Mouse (Mus musculus) olfactory bulb, adult 2 months (tissue): Measurements from ENCODE around the gene Micall1. TPM values are rescaled to one million over a fixed set of nuclear protein-coding genes. Genes with fewer than 3 reads are reported as not detected.

ENCODE experiments used
- H3K27ac ChIP-seq: fragments of 200-500 bp; 2 replicates; pipeline ENCODE4 v1.5.1; 2012; ENCODE audit warnings: low read depth, low read length; ENCODE audit not compliant: insufficient read depth
- H3K4me1 ChIP-seq: fragments of 200-500 bp; 2 replicates; pipeline ENCODE4 v1.6.1; 2012; ENCODE audit warnings: low read length; ENCODE audit not compliant: control insufficient read depth, insufficient read depth
- H3K4me3 ChIP-seq: fragments of 200-500 bp; 2 replicates; pipeline ENCODE4 v1.5.1; 2012; ENCODE audit warnings: mild to moderate bottlenecking, low read depth, low read length, moderate library complexity; ENCODE audit not compliant: insufficient read depth
- CTCF ChIP-seq: fragments of 200-500 bp; IDR thresholded peaks from 2 replicates; pipeline ENCODE4 v1.5.1; 2012; ENCODE audit warnings: low read depth, mild to moderate bottlenecking, low read length, moderate library complexity; ENCODE audit not compliant: insufficient read depth
- POLR2A ChIP-seq: fragments of 200-500 bp; IDR thresholded peaks from 2 replicates; pipeline ENCODE4 v1.6.1; 2012; ENCODE audit warnings: mild to moderate bottlenecking, low read depth, low read length, moderate library complexity; ENCODE audit not compliant: insufficient read depth
- WGBS: fragments of 180-500 bp; shearing (Covaris S2); methylation state at CpG from one replicate; pipeline ENCODE4 v1.1.7; 2018; 5-methylcytosine and 5-hydroxymethylcytosine counted together
- polyA plus RNA-seq: library from polyadenylated mRNA; stranded (reverse); fragments of >200 nt; gene quantifications from 2 replicates; pipeline ENCODE4 v1.2.4, GENCODE M21; 2012; ENCODE audit warnings: low replicate concordance; ENCODE audit not compliant: missing spikeins, insufficient read depth, insufficient read length

The Micall1 gene
- polyA plus RNA-seq, 1 experiment: not detected

DNA sequence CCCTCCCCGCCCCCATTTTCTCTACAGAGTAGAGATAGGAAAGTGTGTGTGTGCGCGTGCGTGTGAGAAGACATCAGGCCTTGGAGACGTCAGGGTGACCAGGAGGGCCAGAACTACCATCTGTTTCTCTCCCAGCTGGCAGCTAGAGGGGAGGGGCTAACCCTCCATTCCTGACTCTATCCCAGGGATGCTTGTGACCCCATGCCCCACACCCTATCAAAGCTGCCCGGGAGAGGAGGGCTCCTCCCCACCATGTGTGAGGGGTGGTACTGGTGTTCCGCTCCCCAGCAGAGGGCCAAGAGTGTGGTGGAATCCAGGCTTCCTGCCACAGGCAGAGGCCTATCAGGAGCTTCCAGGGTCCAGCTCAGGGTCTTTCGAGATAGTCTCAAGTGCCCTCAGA is 58.0 kb downstream of the Micall1 start:
- H3K4me1 ChIP-seq: no peaks in the 10 kb centered on the region; the same call in 1 of the 2 replicates
- WGBS: 80% methylated on average over 8 of the region's 8 CpGs
- peak overlapping the region; percentile 18; the same call in 1 of the 2 replicates for H3K4me3 ChIP-seq
- H3K27ac ChIP-seq: no peak overlapping the region
- TF ChIP-seq CTCF: no peak
- no peak for TF ChIP-seq POLR2A

DNA sequence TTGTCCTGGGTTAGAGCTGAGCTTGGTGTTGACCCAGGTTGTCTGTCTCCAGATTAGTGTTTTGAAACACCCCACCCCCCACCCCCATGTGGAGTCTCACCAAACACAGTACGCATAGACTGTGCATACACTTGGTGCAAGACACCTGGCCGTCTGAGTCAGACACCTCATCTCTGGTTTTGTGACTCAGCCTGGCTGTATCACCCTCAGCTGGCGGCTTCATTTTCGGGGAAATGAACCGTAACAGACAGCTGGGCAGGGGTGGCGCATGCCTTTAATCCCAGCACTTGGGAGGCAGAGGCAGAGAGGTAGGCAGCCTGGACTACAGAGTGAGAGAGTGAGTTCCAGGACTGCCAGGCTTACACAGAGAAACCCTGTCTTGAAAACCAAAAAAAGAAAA is 68.2 kb downstream of the Micall1 start:
- H3K27ac ChIP-seq: 0 out of 2 replicates have a peak overlapping the region, but pooled peaks have one; percentile 24

GRCm38 (mm10) chr15:79185213-79185612 is 76.5 kb downstream of the Micall1 start:
- TF ChIP-seq POLR2A: no peak
- TF ChIP-seq CTCF: no peak
- 60% methylated on average over 10 of the region's 10 CpGs for WGBS
- Histone ChIP-seq H3K4me3 (no peak overlapping the region), H3K27ac (no peak overlapping the region), H3K4me1 (no peaks in the 10 kb centered on the region)

More for the DNA sequence above, 68.2 kb downstream of the Micall1 start:
- TF ChIP-seq POLR2A: no peak
- TF ChIP-seq CTCF: no peak
- 52% methylated on average over 6 of the region's 6 CpGs for WGBS
- Histone ChIP-seq H3K4me1 (peaks cover 34% of the 10 kb centered on the region), H3K4me3 (no peak overlapping the region)

Other genes starting within 250 kb of the Micall1 start
- not detected in 2 replicates for gene Gga1, start 231.7 kb upstream of the Micall1 start, polyA plus RNA-seq
- not detected in 2 replicates for gene Gm49510, start 209.2 kb upstream of the Micall1 start, polyA plus RNA-seq
- not detected in 2 replicates for gene Sh3bp1, start 209.1 kb upstream of the Micall1 start, polyA plus RNA-seq
- gene Pdxp, start 195.0 kb upstream of the Micall1 start, polyA plus RNA-seq: not detected in 2 replicates
- not detected in 2 replicates for gene Lgals1, start 182.2 kb upstream of the Micall1 start, polyA plus RNA-seq
- not detected in 2 replicates for gene Nol12, start 174.0 kb upstream of the Micall1 start, polyA plus RNA-seq
- not detected in 2 replicates for gene Triobp, start 161.2 kb upstream of the Micall1 start, polyA plus RNA-seq
- gene H1f0, start 80.4 kb upstream of the Micall1 start, polyA plus RNA-seq: not detected in 2 replicates
- gene Galr3, start 67.0 kb upstream of the Micall1 start, polyA plus RNA-seq: not detected in 2 replicates
- not detected in 2 replicates for gene Ankrd54, start 46.0 kb upstream of the Micall1 start, polyA plus RNA-seq
- gene Eif3l, start 33.7 kb upstream of the Micall1 start, polyA plus RNA-seq: not detected in 2 replicates
- not detected in 2 replicates for gene Polr2f, start 32.1 kb downstream of the Micall1 start, polyA plus RNA-seq
- not detected in 2 replicates for gene 1700088E04Rik, start 32.4 kb downstream of the Micall1 start, polyA plus RNA-seq
- gene Sox10, start 56.3 kb downstream of the Micall1 start, polyA plus RNA-seq: not detected in 2 replicates
- not detected in 2 replicates for gene Pick1, start 120.3 kb downstream of the Micall1 start, polyA plus RNA-seq
- gene Gm49486, start 120.5 kb downstream of the Micall1 start, polyA plus RNA-seq: not detected in 2 replicates
- not detected in 2 replicates for gene Slc16a8, start 145.9 kb downstream of the Micall1 start, polyA plus RNA-seq
- not detected in 2 replicates for gene Baiap2l2, start 176.6 kb downstream of the Micall1 start, polyA plus RNA-seq
- gene Pla2g6, start 219.5 kb downstream of the Micall1 start, polyA plus RNA-seq: not detected in 2 replicates
- not detected in 2 replicates for gene Maff, start 237.7 kb downstream of the Micall1 start, polyA plus RNA-seq